Mouse (Mus musculus) heart, embryonic 12.5 days (tissue): ENCODE measurements at regions not wholly inside any gene's neighbourhood (a gene's known extent, or its start where the extent isn't known, plus 50 kb on each side); places are given as distances from the start of the nearest gene placed in this dataset.

Experiments used
- ATAC-seq: fragments of 200-750 bp; cut with Nextera tagmentation; 2 replicates; pipeline ENCODE4 v1.8.0; 2017; ENCODE audit warnings: moderate TSS enrichment, moderate library complexity; ENCODE audit not compliant: insufficient number of reproducible peaks, low FRiP score
- H3K27ac ChIP-seq: fragments of 300-500 bp; sonication (generic); 2 replicates; pipeline ENCODE4 v1.5.1; 2016; ENCODE audit warnings: mild to moderate bottlenecking, moderate library complexity; ENCODE audit not compliant: poor library complexity, severe bottlenecking
- H3K27me3 ChIP-seq: fragments of 300-500 bp; sonication (generic); replicated peaks from 2 replicates; pipeline ENCODE4 v1.6.1; 2016; ENCODE audit warnings: mild to moderate bottlenecking, moderate library complexity
- H3K36me3 ChIP-seq: fragments of 300-500 bp; sonication (generic); 2 replicates; pipeline ENCODE4 v1.6.1; 2016; ENCODE audit warnings: mild to moderate bottlenecking, moderate library complexity
- H3K4me1 ChIP-seq: fragments of 300-500 bp; sonication (generic); replicated peaks from 2 replicates; pipeline ENCODE4 v1.6.1; 2016; ENCODE audit warnings: mild to moderate bottlenecking
- H3K4me2 ChIP-seq: fragments of 300-500 bp; sonication (generic); 2 replicates; pipeline ENCODE4 v1.6.1; 2016; ENCODE audit warnings: mild to moderate bottlenecking, moderate library complexity
- H3K4me3 ChIP-seq: fragments of 300-500 bp; sonication (generic); 2 replicates; pipeline ENCODE4 v1.5.1; 2016; ENCODE audit warnings: mild to moderate bottlenecking
- H3K9ac ChIP-seq: fragments of 300-500 bp; sonication (generic); 2 replicates; pipeline ENCODE4 v1.6.1; 2016; ENCODE audit warnings: mild to moderate bottlenecking, moderate library complexity
- H3K9me3 ChIP-seq: fragments of 300-500 bp; sonication (generic); replicated peaks from 2 replicates; pipeline ENCODE4 v1.6.1; 2016; ENCODE audit warnings: mild to moderate bottlenecking, moderate library complexity
- WGBS: fragments of 180-500 bp; shearing (Covaris S2); methylation state at CpG from one replicate; pipeline ENCODE4 v1.1.7; 2016; 5-methylcytosine and 5-hydroxymethylcytosine counted together

DNA sequence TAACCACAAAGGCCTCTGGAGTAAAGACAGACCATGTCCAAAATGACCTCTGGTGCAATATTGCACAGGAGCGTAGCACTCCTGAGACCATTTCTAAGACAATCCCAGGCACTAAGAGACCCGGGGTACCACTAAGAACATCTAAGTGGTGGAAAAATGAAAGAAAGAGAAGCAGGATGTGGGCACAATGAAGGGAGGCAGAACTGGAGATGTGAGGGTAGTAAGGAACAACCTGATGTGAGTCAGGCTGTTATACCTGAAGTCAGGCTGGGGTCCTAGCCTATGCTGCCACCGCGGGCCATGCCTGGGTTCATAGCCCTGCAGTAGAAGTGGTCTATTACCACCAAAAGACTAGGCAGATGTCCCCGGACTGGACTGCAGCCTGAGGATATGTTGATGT, 1051.4 kb downstream of the Gsdmc2 start:
- no peaks in the 10 kb centered on the region for H3K9me3 ChIP-seq
- no peak overlapping the region for H3K9ac ChIP-seq
- ATAC-seq, result no peak
- H3K27me3 ChIP-seq, result no peaks in the 10 kb centered on the region
- WGBS, result 85% methylated on average over 5 of the region's 5 CpGs
- H3K4me3 ChIP-seq, result no peak overlapping the region
- no peak overlapping the region for H3K27ac ChIP-seq
- H3K36me3 ChIP-seq, result no peaks in the 10 kb centered on the region
- no peak overlapping the region for H3K4me2 ChIP-seq
- no peaks in the 10 kb centered on the region for H3K4me1 ChIP-seq

DNA sequence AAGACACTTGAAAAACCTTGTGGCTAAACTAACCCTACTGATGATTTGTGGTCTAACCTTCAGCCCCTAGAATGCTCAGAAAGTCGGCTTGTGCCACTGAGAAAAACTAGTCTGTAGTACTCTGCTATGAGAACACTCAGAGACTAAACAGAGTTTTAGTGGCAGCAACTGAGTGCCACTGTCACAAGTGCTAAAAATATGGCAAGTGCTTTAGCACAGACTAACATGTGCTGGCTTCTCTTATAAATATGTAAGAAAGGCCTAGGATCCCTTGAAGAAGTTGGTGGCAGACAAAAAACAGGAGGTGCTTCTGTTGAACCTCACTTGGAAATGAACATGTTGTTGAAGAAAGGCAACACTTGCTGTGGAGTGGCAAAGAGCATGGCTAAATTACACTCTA, 1052.9 kb downstream of the Gsdmc2 start:
- no peak overlapping the region for H3K27ac ChIP-seq

DNA sequence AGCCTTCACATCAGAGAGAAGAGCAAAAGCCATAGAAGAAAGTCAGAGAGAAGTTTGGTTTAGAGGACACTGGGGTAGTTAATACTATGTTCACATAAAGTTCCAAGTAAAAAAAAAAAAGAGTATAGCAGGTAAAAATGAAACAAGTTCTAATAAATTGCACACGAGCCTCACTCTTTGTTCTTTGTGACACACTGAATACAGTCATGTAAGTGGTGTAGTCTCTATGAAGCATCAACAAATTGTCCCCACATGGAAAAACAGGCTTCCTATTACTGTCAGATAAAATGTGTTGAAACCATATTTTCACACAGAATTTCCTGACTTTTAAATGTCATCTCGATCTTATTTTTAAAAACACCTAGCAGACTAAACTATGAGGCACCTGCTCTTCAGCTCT, 1057.2 kb downstream of the Gsdmc2 start:
- no peak overlapping the region for H3K4me3 ChIP-seq
- no peak overlapping the region for H3K9ac ChIP-seq
- no peaks in the 10 kb centered on the region for H3K9me3 ChIP-seq
- no peaks in the 10 kb centered on the region for H3K4me1 ChIP-seq
- H3K27ac ChIP-seq, result no peak overlapping the region
- H3K36me3 ChIP-seq, result no peaks in the 10 kb centered on the region
- no peak overlapping the region for H3K4me2 ChIP-seq
- no peak for ATAC-seq
- WGBS, result 79% methylated on average over 2 of the region's 2 CpGs
- H3K27me3 ChIP-seq, result no peaks in the 10 kb centered on the region

More for the DNA sequence above, 1052.9 kb downstream of the Gsdmc2 start:
- ATAC-seq, result no peak
- Histone ChIP-seq H3K9ac (no peak overlapping the region), H3K4me3 (no peak overlapping the region), H3K4me1 (no peaks in the 10 kb centered on the region), H3K4me2 (no peak overlapping the region), H3K9me3 (no peaks in the 10 kb centered on the region), H3K36me3 (no peaks in the 10 kb centered on the region), H3K27me3 (no peaks in the 10 kb centered on the region)
- 57% methylated on average over 1 of the region's 1 CpGs for WGBS

DNA sequence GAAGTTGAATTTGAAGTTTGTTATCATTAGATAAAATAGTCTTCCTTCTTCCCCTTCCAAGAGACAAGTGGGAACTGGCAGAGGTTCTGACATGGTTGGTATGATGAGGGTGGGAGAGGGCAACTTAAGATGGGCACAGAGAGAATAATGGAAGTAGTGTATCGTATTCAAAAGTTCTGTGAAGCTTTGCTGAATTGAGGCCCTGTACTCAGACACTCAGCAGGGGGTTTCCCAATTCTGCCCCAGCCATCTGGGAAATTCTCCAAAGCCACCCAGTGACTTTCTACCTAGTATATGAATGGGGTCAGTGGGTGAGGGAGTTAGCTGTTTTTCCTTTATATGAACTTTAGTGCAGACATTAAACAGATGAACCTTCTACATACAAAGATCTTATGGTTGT, 1058.7 kb downstream of the Gsdmc2 start:
- 79% methylated on average over 1 of the region's 1 CpGs for WGBS
- Histone ChIP-seq H3K4me1 (no peaks in the 10 kb centered on the region), H3K4me2 (no peak overlapping the region), H3K9ac (no peak overlapping the region), H3K27ac (no peak overlapping the region), H3K4me3 (no peak overlapping the region), H3K27me3 (no peaks in the 10 kb centered on the region), H3K9me3 (no peaks in the 10 kb centered on the region), H3K36me3 (no peaks in the 10 kb centered on the region)
- no peak for ATAC-seq

DNA sequence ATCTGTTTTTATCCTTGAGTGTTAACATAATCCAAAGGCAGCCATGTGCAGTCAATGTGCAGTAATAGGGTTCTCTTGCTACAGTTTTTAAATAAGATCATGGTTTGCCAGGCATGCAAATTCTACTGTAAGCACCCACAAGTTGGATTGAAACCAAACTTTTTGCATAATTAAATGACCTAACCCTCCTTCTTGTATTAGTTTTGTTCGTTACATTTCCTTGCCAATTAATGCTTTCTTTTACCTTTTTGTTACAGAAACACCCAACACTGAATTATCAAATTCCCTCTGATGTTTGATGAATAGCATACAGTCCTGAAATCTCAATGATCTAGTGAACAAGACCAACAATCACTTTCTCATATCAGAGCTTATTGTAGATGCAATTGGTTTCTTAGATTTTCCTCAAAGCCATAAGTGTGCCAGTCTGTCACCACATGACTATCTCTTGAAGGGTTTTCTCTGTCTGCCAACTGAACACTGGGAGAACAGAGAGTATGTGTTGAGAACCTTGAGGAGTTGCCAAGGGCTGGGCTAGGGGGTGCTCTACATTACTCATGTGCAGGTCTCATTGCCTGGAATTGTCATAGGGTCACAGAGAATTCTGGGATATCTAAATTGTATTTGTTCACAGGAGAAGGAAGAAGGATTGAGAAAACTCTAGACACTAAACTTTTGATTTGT, 1060.4 kb downstream of the Gsdmc2 start:
- Histone ChIP-seq H3K4me2 (no peak overlapping the region), H3K9ac (no peak overlapping the region), H3K4me3 (no peak overlapping the region), H3K36me3 (no peaks in the 10 kb centered on the region), H3K27ac (no peak overlapping the region), H3K9me3 (no peaks in the 10 kb centered on the region), H3K27me3 (no peaks in the 10 kb centered on the region), H3K4me1 (no peaks in the 10 kb centered on the region)
- no peak for ATAC-seq
- 67% methylated on average over 1 of the region's 1 CpGs for WGBS

DNA sequence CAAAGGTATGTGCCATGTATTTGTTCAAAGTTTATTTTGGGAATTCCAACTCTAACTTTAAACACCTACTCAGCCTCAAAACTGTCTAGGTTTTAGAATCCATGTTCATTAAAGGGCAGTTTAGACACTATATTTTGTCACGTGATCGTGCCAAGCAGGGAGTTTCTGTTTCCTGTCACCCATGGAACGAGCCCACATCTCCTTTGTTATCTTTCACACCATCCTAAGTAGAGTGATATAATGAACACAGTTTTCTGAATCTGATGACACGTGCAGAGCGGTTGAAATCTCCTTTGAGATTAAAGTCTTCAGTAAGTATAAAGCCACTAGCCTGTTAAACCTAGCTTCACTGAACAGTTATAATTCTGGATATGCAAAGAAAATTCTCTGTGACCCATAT, 1066.1 kb downstream of the Gsdmc2 start:
- H3K4me3 ChIP-seq, result no peak overlapping the region
- no peaks in the 10 kb centered on the region for H3K9me3 ChIP-seq
- no peak overlapping the region for H3K27ac ChIP-seq
- 64% methylated on average over 5 of the region's 5 CpGs for WGBS
- H3K9ac ChIP-seq, result no peak overlapping the region
- H3K27me3 ChIP-seq, result no peaks in the 10 kb centered on the region
- H3K36me3 ChIP-seq, result no peaks in the 10 kb centered on the region
- no peak overlapping the region for H3K4me2 ChIP-seq
- no peaks in the 10 kb centered on the region for H3K4me1 ChIP-seq
- no peak for ATAC-seq

DNA sequence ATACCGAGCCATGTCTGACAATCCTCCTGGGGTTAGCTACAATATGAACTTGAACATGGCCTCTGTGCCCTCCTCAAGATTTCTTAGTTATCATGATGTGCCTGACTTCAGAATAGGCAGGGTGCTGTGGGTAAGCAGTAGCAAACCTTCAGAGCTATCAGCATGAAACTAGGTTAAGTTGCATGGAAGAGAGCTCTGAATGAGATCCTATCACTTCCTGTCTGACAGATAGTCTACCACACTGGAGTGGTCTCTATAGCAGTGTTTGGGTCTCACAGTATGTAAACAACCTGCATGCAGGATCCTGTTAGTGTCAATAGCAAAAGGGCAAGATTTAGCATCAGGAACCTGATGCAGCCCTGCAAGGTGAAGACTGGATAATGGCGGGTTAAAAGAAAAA, 1092.3 kb downstream of the Gsdmc2 start:
- no peak overlapping the region for H3K4me3 ChIP-seq
- no peak overlapping the region for H3K27ac ChIP-seq
- no peaks in the 10 kb centered on the region for H3K27me3 ChIP-seq
- H3K4me2 ChIP-seq, result no peak overlapping the region
- H3K4me1 ChIP-seq, result no peaks in the 10 kb centered on the region
- 76% methylated on average over 2 of the region's 2 CpGs for WGBS
- H3K9me3 ChIP-seq, result no peaks in the 10 kb centered on the region
- no peak overlapping the region for H3K9ac ChIP-seq
- no peak for ATAC-seq
- H3K36me3 ChIP-seq, result no peaks in the 10 kb centered on the region

DNA sequence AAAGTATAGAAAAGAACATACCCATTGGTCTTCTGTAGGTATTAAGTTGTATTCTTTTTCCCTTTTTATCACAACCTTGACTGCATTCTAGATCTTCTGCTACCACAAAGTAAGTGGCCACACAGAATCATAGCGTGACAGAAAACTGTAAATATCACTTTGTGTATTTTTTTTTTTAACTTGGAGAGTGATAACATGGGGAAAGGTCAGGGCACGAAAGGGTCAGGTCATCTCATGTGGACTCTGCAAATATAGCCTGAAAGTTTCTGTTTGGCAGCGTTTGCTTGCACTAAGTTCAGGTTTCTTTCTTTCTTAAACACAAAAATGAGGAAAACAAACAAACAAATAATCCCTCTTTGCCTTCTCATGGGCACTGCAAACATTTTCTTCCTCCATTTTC, 1101.1 kb downstream of the Gsdmc2 start:
- Histone ChIP-seq H3K36me3 (no peaks in the 10 kb centered on the region), H3K4me1 (no peaks in the 10 kb centered on the region), H3K27ac (no peak overlapping the region), H3K9me3 (no peaks in the 10 kb centered on the region), H3K27me3 (no peaks in the 10 kb centered on the region), H3K4me2 (no peak overlapping the region), H3K4me3 (no peak overlapping the region), H3K9ac (no peak overlapping the region)
- no peak for ATAC-seq
- 62% methylated on average over 3 of the region's 3 CpGs for WGBS

DNA sequence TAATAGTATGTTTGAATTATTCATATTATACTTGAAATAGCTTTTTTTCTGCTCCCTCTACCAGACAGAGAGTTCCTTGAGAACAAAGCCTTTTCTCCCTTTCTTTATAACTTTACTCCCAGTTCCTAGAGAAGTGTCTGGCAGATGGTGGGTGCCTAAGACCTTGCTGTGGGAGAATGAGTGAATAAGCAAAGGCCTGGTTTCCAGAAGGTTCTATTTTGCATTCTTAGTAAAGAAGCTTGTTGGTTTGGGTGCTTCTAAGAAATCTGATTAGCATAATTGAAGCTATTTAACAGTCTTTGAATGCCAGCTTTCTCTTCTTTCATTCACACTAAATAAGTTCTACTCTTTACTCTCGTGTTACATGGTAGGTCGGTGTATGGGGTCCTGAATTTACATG, 1104.2 kb downstream of the Gsdmc2 start:
- Histone ChIP-seq H3K36me3 (no peaks in the 10 kb centered on the region), H3K9me3 (no peaks in the 10 kb centered on the region), H3K4me1 (no peaks in the 10 kb centered on the region), H3K4me2 (no peak overlapping the region), H3K9ac (no peak overlapping the region), H3K27ac (no peak overlapping the region), H3K27me3 (no peaks in the 10 kb centered on the region), H3K4me3 (no peak overlapping the region)
- no peak for ATAC-seq
- WGBS, result 82% methylated on average over 2 of the region's 2 CpGs

DNA sequence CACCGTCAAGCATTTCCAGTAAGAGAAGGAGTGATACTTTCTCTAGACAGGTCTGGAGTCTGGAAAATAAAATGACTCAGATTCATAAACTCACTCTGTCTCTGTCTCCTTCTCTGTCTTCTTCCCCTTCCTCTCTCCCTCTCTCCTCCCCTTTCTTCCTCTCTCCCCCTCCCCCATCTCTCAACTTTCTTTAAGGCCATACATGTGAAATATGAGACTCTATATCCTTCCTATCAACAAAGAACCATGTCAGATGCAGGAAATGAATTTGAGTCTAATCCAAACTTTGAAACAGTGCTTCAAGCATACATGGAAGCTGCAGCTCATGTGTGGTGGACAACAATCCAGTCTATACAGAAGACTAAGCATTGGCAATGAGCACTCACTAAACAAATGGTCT, 1109.6 kb downstream of the Gsdmc2 start:
- Histone ChIP-seq H3K4me1 (no peaks in the 10 kb centered on the region), H3K27me3 (no peaks in the 10 kb centered on the region), H3K9me3 (no peaks in the 10 kb centered on the region), H3K4me3 (no peak overlapping the region), H3K9ac (no peak overlapping the region), H3K27ac (no peak overlapping the region), H3K36me3 (no peaks in the 10 kb centered on the region), H3K4me2 (no peak overlapping the region)
- ATAC-seq, result no peak
- WGBS, result 44% methylated on average over 1 of the region's 1 CpGs

DNA sequence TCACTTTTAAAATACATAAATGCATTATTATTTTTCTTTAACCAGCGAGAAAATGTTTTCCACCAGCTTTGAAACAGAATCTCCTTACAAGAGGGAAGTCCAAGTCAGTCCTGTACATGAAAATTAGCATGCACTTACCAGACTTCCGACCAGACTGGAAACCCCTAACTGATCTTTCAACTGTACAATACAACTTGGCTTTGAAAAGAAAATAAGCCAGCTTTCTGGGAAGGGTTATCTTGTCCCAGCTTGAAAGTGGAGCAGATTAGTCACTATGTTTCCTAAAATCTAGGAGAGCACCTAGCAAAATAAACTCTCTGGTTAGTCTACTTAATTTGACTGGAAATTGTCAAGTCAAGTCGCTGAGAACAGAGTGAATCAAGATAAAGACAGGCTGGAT, 1110.1 kb downstream of the Gsdmc2 start:
- ATAC-seq, result no peak

DNA sequence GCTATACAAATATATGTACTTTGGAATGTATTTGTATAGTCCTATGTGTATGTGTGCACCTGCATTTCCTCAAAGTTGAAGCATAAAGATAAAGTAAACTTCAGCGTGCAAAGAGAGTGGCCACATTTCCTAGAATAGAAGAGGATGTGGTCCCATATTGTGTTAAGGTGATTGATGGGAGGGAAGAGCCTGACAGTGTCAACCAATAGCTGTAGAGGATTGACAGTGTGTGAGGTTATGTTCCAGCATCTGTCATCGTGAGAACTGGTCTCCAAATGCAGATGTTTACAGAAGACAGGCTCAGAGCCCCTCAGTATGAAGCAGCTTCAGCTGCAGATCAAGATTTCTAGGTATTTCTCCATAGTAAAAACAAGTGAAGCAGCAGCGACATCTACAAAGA, 1114.5 kb downstream of the Gsdmc2 start:
- no peak for ATAC-seq
- no peaks in the 10 kb centered on the region for H3K27me3 ChIP-seq
- no peak overlapping the region for H3K9ac ChIP-seq
- no peaks in the 10 kb centered on the region for H3K9me3 ChIP-seq
- H3K27ac ChIP-seq, result no peak overlapping the region
- 65% methylated on average over 3 of the region's 3 CpGs for WGBS
- no peaks in the 10 kb centered on the region for H3K36me3 ChIP-seq
- no peak overlapping the region for H3K4me3 ChIP-seq
- H3K4me2 ChIP-seq, result no peak overlapping the region
- H3K4me1 ChIP-seq, result no peaks in the 10 kb centered on the region

More for the DNA sequence above, 1110.1 kb downstream of the Gsdmc2 start:
- H3K36me3 ChIP-seq, result no peaks in the 10 kb centered on the region
- no peak overlapping the region for H3K27ac ChIP-seq
- 52% methylated on average over 3 of the region's 3 CpGs for WGBS
- no peaks in the 10 kb centered on the region for H3K27me3 ChIP-seq
- no peaks in the 10 kb centered on the region for H3K9me3 ChIP-seq
- H3K9ac ChIP-seq, result no peak overlapping the region
- H3K4me1 ChIP-seq, result no peaks in the 10 kb centered on the region
- no peak overlapping the region for H3K4me2 ChIP-seq
- H3K4me3 ChIP-seq, result no peak overlapping the region
